Mouse (Mus musculus) spleen, postnatal 14 days (tissue): ENCODE measurements at regions not wholly inside any gene's neighbourhood (a gene's known extent, or its start where the extent isn't known, plus 50 kb on each side); places are given as distances from the start of the nearest gene placed in this dataset.
A peak's percentile ranks its signal among the peaks of the same experiment; 100 is the strongest.

Source experiments
- DNase-seq, 2 experiments: peaks; one replicate each; pipeline ENCODE4 v3.0.0; 2021 to 2022; ENCODE audit warnings: low spot score in 2 of 2

DNA sequence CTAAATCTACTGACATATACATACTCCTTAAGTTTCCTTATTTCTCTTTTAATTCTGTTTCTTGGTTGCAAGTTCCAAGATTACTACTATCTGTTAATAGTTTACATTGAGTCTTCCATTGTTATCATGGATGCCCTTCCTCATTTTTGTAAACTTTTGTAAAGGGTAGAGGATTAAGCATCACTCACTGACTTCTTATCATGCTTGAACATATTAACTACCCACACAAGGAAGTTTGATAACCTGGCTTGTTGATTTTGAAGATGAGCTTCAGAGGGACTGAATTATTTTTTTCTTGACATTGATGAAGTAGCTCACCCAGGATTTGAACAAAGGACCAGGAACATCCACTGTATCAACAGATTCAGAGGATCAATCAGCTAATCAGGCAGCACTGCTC, 162.8 kb upstream of the Fam98a start:
- no peak for DNase-seq

DNA sequence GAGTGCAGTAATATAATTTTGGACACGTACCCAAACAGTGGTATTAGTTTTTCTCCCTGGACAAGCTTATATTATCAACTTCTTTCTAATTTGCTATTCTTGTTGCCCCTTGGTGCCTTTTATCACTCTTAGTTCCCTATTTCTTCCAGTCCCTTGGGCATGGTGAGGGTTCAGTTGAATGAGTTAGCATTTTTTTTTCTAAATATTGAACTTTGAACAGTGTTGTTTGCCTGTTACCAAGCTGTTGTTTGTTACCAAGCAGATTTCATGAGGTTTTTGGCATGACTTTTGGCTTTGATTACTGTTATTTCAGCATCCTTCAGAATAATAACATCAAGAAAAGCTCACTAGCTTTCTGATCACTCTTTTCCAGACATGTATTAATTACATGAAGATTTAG, 162.3 kb upstream of the Fam98a start:
- no peak for DNase-seq

DNA sequence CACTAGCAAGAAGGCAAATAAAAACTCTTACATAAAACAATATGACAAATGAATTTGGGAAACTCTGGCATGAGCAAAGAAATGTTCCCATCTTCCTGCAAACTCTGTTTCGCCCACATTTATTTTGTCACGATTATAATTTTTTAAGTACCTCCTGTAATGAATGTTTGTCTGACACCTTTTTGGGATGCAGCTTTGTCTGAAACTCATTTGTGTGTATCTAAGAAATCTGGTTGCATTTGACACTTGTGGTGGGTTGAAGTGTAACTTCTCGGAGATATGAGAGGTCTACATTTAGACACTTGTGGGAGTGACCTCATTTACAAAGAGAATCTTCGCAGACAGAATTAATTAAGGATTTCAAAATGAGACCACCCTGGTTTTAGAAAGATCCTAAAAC, 155.9 kb upstream of the Fam98a start:
- DNase-seq = no peak

DNA sequence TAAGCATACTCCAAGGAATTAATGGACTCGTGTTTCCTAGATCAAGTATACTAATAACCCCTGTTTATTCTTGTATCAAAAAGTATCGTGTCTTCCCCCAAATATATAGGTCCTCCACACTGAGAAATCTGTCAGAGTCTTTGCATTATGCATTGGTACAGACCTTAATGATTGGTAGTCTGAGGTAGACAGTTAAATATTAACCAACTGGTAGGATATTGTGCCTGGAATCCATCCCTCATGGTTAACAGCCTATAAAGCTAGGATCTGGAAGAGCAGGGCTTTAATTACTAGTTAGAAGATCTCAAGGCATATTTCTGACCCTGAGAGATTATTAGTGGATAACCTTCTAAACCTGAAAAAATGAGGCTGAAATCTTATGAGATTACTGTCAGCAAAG, 153.6 kb upstream of the Fam98a start:
- DNase-seq = no peak

DNA sequence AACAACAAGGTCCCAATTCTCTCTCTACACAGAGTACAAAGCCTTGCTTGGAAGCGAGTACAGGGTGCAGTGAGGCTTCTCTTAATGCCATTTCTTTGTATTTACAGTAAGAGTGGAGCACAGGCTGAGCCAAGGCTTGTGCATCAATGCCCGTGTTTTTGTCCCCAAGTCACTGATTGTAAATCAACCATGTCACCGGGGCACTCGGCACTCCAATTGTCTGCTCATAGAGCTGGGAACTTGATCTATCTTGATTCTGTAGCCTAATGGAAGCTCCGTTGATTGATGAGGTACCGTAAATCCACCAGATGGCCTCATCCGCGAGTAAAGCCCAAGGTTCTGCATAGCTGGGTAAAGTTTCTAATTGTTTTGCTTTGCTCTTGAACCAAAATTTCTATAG, 152.1 kb upstream of the Fam98a start:
- no peak for DNase-seq

DNA sequence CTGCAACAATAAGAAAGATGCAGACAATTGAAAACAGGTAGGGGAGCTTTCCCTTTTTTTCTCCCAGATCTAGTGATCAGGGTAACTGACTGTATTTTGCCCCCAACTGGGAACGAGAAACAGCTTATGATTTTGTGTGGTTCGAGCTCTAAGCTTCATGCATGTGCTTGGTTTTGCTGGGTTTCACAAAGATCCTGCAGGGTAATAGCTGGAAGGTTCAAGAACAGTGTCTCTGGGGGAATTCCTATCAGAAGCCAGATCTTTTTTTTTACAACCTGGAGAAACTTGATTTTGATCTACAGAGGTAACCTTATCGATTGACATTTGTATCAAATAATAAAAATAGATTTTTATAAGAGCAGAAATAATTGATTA, 145.0 kb upstream of the Fam98a start:
- DNase-seq = no peak

DNA sequence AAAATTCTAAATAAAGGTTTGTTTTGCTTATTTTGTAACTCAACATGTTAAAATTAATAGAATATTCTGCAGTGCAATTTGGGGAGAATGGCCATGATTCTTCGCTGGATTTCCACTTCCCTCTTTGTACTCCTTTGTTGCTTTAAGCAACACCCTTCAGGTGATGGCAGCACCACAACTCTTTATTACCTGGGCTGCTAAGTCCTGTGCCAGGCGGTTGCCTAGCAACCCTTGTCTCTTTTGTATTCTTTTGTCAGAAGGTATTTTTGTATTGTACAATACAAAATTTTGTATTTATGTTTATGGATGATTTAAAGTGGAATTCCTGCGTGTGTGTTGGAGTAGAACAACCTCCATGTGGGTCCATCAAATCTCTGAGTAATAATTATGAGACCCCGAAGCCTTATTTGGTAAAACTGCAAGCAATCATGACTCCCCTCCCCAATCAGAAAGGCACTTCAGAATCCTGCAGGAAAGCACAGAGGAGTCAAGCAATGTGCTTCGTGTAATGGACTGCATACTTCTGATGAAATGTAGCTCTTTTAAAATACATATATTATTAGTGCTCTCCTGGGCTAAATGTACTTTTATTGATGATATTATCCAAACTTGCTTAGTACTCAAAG, 144.5 kb upstream of the Fam98a start:
- DNase-seq = no peak

DNA sequence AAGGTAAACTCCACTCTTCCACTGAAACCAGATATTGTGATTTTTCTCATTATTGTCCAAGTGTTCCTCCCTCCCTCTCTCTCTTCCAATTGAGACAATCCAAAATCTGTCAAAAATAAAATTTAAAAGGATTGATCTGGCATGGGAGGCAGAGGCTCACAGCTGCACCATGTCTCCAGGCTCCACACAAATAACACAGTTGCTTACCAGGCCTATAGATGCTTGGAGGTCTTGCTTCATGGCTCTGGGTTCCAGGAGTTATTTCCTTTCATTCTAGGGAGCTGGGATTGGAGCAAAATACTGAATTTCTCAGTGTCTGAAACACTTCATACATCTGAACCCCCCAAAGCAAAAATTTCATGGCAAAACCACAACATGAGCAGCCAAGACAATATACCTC, 134.2 kb upstream of the Fam98a start:
- no peak for DNase-seq

DNA sequence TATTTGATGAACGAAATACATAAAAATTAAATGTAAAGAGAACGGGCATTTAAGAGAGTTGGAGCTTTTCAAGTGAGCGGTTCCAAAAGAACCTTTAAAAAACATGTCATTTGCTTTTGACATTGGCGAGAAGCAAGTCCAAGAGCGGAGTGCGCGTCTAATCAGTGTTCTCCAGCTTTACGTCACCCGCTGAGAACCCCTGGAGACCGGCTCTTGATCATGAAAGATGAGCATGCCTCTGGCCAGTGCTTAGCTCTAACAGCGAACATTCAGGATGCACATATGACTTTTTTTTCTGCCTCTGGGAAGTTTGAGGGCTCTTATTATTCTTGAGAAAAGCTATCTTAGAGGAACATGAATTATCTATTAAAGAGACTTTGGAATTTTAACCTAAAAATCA, 95.2 kb upstream of the Fam98a start:
- DNase-seq = no peak

DNA sequence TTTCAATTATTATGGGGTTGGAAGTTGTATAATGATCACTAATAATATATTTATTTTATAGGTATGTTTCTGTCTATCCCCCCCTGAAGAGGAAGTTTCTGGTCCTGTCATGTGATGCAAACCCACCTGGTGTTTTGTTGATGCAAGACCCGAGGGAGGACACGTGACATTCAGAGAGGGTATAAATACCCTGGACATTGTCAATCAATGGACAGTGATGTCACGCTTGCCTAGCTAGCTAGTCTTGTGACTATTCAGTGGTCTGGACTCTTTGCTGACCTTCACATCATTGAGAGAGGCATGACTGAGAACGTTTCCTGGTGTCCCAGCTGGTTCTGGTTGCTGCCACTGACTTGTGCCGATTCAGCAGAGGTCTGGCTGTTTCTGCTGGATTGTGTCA, 93.0 kb upstream of the Fam98a start:
- DNase-seq = no peak

DNA sequence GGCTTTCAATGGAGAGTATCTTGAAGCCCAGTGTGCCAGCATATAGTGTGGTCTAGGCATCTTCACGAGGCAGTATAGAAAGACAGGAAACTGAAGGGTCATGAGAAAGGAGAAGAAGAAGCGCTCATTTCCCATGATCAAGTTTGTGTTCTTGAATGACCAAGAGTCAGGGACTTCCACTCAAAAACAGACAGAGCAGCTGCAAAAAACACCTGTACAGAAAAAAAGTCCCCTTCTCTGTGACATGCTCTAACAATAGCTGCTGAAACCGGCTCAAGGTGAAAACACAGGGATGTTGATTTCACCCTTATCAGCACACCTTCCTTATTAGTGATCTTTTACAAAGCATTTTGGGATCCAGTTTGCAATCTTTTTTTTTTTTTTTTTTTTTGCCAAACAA, 90.6 kb upstream of the Fam98a start:
- no peak for DNase-seq

DNA sequence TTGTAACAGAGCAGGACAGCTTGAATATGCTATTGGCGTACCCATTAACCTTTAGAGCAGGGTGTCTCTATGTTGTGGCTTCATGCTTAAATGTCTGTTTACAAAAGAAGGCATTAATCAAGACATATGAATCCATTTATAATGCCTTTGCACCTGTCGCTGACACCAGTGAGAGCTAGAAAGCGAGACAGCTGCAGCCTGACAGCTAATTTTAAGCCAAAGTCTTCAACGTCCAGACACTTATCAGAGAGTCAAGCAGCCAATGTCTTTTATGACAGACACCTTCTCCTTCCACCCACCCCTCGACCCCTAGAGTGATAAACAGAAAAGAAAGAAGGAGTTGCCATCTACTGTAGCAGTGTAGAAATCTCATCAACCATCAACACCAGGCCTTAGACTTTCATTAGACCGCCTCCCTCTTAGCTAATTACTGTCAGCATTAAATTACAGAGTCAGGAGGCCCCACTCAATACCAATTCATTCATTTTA, 89.3 kb upstream of the Fam98a start:
- no peak for DNase-seq

DNA sequence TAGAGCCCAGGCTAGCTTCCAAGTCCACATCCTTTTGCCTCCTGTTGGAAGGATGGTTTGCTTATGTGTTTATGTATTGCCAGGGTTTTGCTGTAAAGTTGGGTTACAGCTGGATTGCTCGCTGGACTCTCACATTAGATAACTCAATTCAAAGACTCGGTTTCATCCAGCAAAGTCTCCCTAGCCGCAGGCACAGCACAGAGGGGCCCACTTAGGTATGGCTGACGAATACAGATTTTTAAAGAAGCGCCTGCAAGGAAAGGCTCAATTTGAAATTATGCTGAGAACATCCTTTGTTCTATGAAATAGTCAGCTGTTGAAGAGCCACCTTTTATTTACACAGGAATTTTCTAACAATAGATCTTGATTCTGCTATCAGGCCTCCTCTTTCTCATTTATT, 88.8 kb upstream of the Fam98a start:
- DNase-seq = no peak

DNA sequence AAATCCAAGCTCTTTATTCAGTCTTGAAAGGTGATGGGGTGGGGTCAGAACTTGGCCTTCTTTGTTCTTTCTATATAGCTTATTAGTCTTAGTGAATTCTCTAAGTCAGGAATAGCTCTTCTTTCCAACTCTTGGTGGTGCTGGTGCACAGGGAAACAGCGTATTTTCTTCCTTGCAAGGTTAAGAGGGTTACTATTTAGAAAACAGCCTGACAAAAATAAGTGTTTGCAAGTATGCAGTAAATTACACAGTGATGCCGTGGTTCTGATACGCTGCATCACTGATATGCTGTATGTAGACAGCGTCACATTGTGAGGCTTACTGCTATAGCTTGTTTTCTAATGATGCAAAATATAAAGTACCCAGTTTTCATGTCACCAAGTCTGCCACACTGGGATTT, 78.1 kb upstream of the Fam98a start:
- DNase-seq = no peak

DNA sequence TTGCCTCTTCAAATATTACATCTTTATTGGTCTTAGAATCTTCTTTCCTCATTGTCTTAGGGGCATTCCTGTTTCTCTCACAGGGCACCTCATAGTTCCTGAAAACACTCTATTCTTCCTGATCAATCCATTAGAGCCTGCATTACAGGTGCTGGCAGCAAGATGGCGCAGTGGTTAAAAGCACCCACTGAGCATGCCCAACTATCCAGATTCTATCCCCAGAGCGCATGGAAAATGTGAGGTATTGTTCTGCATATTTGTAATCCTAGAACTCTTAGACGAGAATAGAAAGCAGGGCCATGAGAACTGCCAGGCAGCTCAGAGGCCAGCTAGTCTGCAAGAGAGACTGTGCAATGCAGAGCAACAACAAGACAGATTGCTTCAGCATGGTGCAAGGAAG, 67.7 kb upstream of the Fam98a start:
- no peak for DNase-seq

DNA sequence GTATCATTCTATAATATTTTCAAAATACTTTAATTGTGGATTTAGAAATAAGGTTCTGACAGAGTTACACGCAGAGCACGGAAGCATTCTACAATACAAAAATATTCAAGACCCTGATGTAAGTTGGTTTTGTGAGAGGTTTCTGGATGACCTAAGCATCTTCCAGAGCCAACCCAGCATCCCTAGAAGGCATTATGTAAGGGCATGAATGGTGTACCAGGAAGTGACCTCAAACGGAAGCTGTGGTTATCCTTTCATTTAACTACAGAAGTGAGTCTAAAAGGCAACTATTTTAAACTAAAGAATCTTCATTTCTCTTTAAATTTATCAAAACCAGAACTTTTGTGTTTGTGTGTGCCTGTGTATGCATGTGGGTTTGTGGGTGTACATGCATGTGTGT, 66.8 kb upstream of the Fam98a start:
- DNase-seq = no peak

DNA sequence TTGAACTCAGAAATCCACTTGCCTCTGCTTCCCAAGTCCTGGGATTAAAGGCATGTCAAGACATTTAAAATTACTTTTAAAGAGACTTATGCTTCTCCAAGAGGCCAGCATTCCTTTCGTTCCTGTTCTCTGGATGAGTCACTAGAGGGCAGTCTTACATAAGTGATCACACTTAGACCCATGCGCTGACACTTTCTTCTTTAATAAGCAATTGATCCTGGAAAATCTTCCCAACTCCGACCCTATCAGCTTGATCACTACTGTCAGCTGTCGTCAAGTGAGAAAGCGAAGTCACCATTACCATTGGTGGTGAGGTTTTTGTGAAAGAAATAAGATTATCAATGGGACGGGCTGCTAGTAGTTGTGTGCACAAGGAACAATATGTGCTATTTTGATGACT, 65.5 kb upstream of the Fam98a start:
- no peak for DNase-seq

DNA sequence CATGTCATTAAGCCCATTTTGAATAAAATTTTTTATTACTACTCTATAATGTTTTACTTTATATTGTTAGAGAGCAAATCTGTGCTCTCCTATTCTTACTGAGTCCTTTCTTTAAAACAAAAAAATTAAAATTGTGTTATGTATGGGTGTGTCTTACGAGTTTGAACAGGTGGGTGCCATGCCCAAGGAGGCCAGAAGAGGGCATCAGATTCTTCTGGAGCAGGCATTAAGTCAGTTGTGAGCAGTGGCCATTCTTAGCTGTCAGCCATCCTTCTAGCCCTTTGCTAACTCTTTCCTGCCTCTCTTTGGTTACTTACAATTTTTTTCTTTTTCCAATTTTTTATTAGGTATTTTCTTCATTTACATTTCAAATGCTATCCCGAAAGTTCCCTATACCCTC, 63.6 kb upstream of the Fam98a start:
- peak in 1 of 2 experiments; percentile 9 for DNase-seq

DNA sequence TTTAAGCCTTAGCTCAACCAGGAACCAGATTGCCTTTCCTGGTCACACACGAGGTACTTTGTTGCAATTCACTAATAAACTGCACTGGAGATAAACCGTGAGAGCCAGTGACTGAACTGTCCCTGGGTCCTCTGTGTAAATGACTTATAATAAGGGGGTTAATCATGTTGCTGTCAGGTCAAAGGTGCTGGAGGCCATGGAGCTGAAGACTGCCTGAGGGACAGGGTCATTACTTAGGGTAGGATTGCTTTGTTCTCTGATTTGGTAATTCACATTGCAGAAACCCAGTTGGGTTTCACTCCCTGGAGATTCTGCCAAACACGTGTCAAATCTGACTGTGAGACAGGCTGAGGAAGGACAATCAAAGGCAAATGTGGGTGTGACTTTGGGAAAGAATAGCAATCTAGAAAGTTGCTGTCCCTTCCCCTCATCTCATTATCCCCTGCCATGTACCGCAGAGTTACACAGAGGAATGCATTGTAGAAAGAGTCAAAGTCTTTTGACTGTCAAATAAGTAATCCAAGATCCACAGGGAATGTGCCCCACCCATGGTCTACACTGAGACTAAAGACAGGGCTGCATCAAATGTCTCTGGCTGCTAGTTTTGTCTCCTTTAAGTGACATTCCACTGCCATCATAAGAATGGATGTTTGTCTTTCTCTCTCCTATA, 51.8 kb upstream of the Fam98a start:
- no peak for DNase-seq
